Mouse (Mus musculus) testis, adult 2 months (tissue): ENCODE results near the gene 1600014C23Rik.

ENCODE experiments used
- CTCF ChIP-seq: fragments of 200-500 bp; IDR thresholded peaks from 2 replicates; pipeline ENCODE4 v1.5.1; 2012; ENCODE audit warnings: low read depth, mild to moderate bottlenecking, inconsistent platforms, low read length, moderate library complexity; ENCODE audit not compliant: control insufficient read depth, insufficient read depth, insufficient replicate concordance
- POLR2A ChIP-seq: fragments of 200-500 bp; IDR thresholded peaks from 2 replicates; pipeline ENCODE4 v1.6.1; 2012; ENCODE audit warnings: low read depth, mild to moderate bottlenecking, inconsistent platforms, low read length, moderate library complexity; ENCODE audit not compliant: control insufficient read depth

DNA sequence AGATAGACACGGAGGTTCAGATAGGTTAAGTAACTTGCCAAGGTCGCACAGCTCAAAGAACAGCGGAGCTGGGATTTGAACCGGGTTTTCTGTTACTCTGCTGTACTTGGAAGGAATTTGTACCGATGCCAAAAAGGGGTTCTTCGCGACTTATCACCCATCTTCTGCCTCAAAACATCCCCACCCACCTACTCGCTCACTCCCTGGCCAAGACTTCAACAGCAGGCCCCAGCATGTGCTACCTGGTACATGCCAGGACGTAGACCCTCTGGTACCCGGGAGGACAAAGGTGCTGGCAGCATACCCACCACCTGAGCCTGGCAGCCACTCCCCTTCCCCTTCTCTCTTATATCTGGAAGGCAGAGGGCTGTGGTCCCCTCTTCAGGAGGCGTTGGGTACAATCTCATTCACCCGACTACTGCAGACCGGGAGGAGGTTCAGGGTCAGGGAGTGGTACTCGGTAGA lies 48.9 kb downstream of the 1600014C23Rik start:
- TF ChIP-seq POLR2A (no peak), CTCF (no peak)
